Mouse (Mus musculus): ENCODE measurements at regions not wholly inside any gene's neighbourhood (a gene's known extent, or its start where the extent isn't known, plus 50 kb on each side); places are given as distances from the start of the nearest gene placed in this dataset.

- no peak for DNase-seq (ENCODE audit: low read depth, low spot score)
These were observed 263.5 kb upstream of the Ptger4 start for GRCm38 (mm10) chr15:5507545-5507913.

GRCm38 (mm10) chr15:5510056-5510455 is 266.1 kb upstream of the Ptger4 start:
- DNase-seq (ENCODE audit: low read depth, low spot score) = no peak

- DNase-seq (ENCODE audit: low read depth, low spot score) = no peak
These were observed 267.1 kb upstream of the Ptger4 start for GRCm38 (mm10) chr15:5511046-5511445.

- DNase-seq (ENCODE audit: low read depth, low spot score) = no peak
These were observed 268.6 kb upstream of the Ptger4 start for GRCm38 (mm10) chr15:5512546-5512945.

- DNase-seq (ENCODE audit: low read depth, low spot score) = no peak
These were observed 269.2 kb upstream of the Ptger4 start for GRCm38 (mm10) chr15:5513146-5513545.

GRCm38 (mm10) chr15:5514217-5514616 is 270.2 kb upstream of the Ptger4 start:
- DNase-seq (ENCODE audit: low read depth, low spot score) = no peak

- no peak for DNase-seq (ENCODE audit: low read depth, low spot score)
These were observed 273.4 kb upstream of the Ptger4 start for GRCm38 (mm10) chr15:5517244-5517966.

GRCm38 (mm10) chr15:5519552-5519951 is 275.6 kb upstream of the Ptger4 start:
- DNase-seq (ENCODE audit: low read depth, low spot score) = no peak

- no peak for DNase-seq (ENCODE audit: low read depth, low spot score)
These were observed 276.0 kb upstream of the Ptger4 start for GRCm38 (mm10) chr15:5519997-5520396.

- DNase-seq (ENCODE audit: low read depth, low spot score) = no peak
These were observed 284.6 kb upstream of the Ptger4 start for GRCm38 (mm10) chr15:5528619-5529018.

GRCm38 (mm10) chr15:5533656-5534055 is 289.7 kb upstream of the Ptger4 start:
- no peak for DNase-seq (ENCODE audit: low read depth, low spot score)

- no peak for DNase-seq (ENCODE audit: low read depth, low spot score)
These were observed 293.4 kb upstream of the Ptger4 start for GRCm38 (mm10) chr15:5537432-5537831.

GRCm38 (mm10) chr15:5539301-5539928 is 295.4 kb upstream of the Ptger4 start:
- DNase-seq (ENCODE audit: low read depth, low spot score) = no peak

GRCm38 (mm10) chr15:5554526-5554925 is 310.5 kb upstream of the Ptger4 start:
- no peak for DNase-seq (ENCODE audit: low read depth, low spot score)

- DNase-seq (ENCODE audit: low read depth, low spot score) = no peak
These were observed 310.9 kb upstream of the Ptger4 start for GRCm38 (mm10) chr15:5554926-5555325.

- no peak for DNase-seq (ENCODE audit: low read depth, low spot score)
These were observed 311.5 kb upstream of the Ptger4 start for GRCm38 (mm10) chr15:5555381-5556066.

GRCm38 (mm10) chr15:5561783-5562182 is 317.8 kb upstream of the Ptger4 start:
- DNase-seq (ENCODE audit: low read depth, low spot score) = no peak

- DNase-seq (ENCODE audit: low read depth, low spot score) = no peak
These were observed 330.4 kb upstream of the Ptger4 start for GRCm38 (mm10) chr15:5574366-5574765.

GRCm38 (mm10) chr15:5579559-5579958 is 335.6 kb upstream of the Ptger4 start:
- DNase-seq (ENCODE audit: low read depth, low spot score) = no peak

GRCm38 (mm10) chr15:5580416-5580815 is 336.4 kb upstream of the Ptger4 start:
- no peak for DNase-seq (ENCODE audit: low read depth, low spot score)

GRCm38 (mm10) chr15:5584381-5584780 is 340.4 kb upstream of the Ptger4 start:
- no peak for DNase-seq (ENCODE audit: low read depth, low spot score)

- DNase-seq (ENCODE audit: low read depth, low spot score) = no peak
These were observed 360.8 kb upstream of the Ptger4 start for GRCm38 (mm10) chr15:5604732-5605266.

GRCm38 (mm10) chr15:5607533-5607932 is 363.5 kb upstream of the Ptger4 start:
- DNase-seq (ENCODE audit: low read depth, low spot score) = no peak
